Mouse (Mus musculus) c-Kit-positive CD71-negative TER-119-negative erythroid progenitor cells, embryonic 14.5 days (primary cell): ENCODE measurements around the gene Zfp459.
A peak's percentile ranks its signal among the peaks of the same experiment; 100 is the strongest.
"Not testable (repeated sequence)": the region's sequence is repeated elsewhere in the genome, so short reads cannot be mapped to it uniquely, and the experiment has no call there.

ENCODE experiments used
- DNase-seq: peaks from one replicate; pipeline ENCODE4 v3.0.0-alpha.2; 2013; ENCODE audit warnings: low read depth

The Zfp459 gene

DNA sequence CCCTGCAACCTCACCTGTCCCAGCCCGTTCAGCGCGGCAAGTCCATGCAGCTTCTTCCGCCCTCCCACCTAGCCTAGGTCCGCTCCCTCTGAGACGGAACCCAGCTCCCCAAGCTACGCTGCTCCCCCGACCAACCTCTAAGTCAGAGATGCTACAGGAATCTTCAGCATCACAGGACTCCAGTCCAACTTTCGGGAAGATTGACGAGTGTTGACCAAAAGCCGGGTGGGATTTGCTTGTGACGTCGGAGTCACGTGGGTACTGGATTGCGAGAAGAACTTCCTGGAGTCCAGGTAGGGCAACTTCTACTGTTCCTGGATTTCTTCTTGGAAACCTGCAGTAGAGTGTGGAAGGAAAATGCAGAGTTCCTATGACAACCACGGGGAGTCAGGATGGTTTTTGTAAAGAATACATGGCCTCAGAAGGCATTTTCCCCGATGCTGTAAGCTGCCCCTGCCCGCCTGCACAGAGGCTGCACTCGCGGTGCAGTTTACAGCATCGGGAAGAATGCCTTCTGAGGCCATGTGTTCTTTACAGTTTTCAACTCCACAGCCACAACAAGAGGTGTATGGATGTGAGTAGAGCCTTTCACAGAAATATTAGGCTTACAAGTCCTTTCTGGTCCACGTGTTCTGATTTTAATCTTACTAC lies at the start of gene Zfp459:
Gene Zfp459 (minus strand): TSS at position 212 of the 651 bp plus-strand sequence.
- peak; percentile 40 for DNase-seq

DNA sequence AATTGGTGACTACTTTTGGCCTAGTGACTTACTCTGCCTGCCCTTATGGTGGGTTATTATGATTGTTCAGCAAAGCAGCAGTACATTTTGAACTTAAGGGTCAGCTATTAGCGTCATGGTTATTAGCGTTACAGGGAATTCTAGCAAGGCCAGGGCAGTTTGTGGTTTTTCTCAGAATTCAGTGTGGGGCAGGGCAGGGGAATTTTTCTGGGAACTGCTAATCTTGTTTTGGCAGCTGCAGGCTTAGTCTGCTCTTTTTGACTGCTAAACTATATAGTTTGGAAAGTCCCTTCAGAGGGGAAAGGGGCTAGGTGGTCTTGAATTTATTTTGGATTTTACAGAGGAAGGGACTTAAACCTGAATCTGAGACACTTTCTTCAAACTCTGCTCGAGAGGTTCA lies 48.1 kb upstream of the Zfp459 start:
- DNase-seq: no peak

- not testable (repeated sequence) for DNase-seq
Measured at GRCm38 (mm10) chr13:67463506-67464185, 42.4 kb upstream of the Zfp459 start.

GRCm38 (mm10) chr13:67452021-67452309 lies 30.7 kb upstream of the Zfp459 start:
- DNase-seq: no peak

GRCm38 (mm10) chr13:67451172-67452020 lies 30.2 kb upstream of the Zfp459 start, which contains the start of gene Zfp874a:
Zfp874a (minus strand) TSS chr13:67451624.
- peak; percentile 79 for DNase-seq

- DNase-seq: not testable (repeated sequence)
Measured at GRCm38 (mm10) chr13:67437095-67437494, 15.9 kb upstream of the Zfp459 start.

DNA sequence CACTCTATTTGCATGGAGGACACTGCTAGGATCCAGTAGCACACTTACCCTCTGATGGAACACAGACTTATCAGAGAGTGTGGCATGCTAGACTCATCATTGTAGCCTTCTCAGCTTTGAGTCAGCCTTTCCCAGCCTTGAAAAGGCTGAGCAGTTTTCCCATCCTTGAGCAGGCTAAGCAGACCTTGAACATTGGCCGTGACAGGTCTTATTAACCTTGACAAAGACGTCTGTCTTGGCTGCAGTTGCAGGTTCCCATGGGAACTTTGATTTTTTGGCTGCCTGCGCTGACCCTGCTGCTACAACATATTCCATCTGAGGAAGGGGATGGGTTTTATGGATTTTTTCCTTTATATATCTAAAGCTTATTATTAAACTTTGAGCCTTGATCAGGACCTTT lies 6.9 kb upstream of the Zfp459 start:
- DNase-seq: no peak

GRCm38 (mm10) chr13:67425699-67426098 lies 4.5 kb upstream of the Zfp459 start:
- not testable (repeated sequence) for DNase-seq

DNA sequence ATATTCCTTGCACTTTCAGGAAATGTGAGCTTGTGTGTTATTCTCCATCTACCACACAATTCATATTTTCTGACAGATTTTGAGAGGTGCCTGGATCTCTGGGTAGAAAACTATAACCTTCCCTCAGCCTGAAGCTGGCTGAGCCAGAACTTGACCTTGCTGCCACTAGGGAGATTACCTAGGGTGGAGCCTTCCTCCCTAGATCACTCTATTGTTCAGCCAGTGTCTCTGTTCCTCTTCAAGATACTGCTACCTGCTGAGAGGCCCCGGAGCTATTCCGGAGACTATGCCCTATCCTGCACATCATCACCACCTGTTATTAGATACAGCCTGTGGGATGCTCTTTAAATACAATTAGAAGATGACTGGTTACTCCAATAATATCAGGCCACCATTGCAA lies 1.3 kb upstream of the Zfp459 start:
- not testable (repeated sequence) for DNase-seq

DNA sequence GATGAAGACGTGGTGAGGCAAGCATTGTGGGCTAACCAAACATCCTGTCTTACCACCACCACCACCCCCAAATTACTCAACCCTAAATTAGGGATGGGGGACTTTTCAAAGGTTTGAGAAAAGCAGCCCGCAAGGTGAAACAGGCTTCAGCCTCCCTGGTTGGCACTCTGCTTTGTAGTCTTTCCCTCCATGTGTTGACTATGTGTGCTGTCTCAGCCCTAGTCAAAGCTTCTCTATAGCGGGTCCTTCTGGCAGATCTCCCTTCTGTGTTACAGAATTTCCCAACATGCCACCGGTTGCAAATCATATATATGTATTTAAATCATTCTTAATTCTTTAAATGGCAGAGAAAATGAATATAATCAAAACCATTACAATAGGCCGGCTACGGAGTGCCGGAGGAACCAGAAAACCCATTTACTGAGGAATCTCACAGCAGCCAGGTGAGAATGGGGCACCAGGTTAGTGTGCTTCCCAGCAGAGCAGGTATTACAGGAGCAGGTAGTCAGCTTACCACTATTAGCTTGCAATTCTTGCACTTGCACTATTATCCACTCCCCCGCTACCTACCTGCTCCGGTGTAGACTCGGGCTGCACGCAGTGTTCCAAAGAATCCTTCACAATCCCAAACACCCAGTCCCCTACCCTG lies 536 bp downstream of the Zfp459 start:
- no peak for DNase-seq

DNA sequence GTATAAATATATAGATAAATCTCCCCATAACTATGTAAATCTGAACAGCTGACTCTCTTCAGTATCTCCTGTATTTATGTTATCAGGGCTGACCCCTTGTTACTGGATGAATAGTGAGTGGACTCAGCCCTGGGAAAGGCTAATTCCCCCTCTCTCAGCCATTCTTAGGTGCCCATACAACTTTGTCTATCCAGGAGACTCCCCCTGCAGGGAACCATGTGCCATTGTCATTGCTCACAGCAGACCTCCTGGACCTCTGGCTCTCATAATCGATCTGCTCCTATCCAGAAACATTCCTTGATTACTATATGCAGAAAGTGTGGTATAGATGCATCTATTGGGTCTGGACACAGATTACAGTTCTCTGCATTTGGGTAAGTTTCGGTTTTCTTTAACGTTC lies 4.4 kb downstream of the Zfp459 start:
- DNase-seq: no peak

GRCm38 (mm10) chr13:67415759-67416158 lies 5.5 kb downstream of the Zfp459 start:
- DNase-seq: no peak

DNA sequence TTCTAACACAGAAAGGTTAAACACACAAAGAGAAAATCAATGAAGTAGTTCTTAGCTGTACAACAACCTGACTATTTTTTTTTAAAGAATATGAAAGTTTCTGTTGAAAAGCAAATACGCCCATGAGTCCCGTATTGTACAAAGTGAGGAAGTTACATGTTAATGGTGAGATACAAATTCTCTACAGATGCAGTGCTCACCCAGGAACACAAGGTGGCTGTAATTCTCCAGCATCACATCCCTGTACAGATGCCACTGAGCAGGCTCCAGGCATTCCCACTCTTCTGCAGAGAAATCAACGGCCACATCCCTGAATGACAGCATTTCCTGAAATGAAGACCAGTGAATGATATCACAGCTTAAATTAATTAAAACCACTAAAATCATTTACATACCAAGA lies 7.6 kb downstream of the Zfp459 start:
- not testable (repeated sequence) for DNase-seq

DNA sequence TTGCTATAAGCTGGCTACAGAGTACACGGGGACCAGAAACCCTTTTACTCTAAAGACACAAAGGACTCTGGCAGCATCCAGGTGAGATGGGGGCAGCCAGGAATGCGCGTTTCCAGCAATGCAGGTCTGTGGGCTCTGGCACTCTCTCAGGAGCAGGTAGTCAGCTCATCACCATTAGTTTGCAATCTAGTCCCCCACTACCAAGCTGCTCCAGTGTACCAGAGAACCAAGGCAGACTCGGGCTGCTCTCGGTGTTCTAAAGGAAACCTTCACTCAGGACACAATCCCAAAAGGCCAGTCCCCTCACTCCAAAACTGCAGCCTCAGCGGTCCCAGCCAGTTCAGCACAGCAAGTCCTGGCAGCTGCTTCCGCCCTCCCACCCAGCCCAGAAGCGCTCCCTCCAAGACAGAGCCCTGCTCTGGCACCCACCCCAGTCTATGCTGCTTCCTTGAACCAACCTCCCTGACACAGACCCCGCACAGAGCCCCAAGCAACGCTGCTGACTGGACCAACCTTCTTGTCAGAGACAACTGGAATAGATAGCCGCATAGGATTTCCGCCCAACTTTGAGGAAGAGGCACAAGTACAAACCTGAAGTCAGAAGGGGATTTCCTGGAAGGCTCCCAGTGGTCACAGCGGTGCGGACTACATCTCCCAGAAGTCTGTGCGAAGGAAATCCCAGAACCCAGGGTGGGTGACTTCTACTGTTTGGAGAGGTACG lies 21.9 kb downstream of the Zfp459 start, which contains the start of gene Zfp429:
Gene Zfp429 (minus strand): TSS at position 637 of the 721 bp plus-strand sequence.
- peak; percentile 59 for DNase-seq

DNA sequence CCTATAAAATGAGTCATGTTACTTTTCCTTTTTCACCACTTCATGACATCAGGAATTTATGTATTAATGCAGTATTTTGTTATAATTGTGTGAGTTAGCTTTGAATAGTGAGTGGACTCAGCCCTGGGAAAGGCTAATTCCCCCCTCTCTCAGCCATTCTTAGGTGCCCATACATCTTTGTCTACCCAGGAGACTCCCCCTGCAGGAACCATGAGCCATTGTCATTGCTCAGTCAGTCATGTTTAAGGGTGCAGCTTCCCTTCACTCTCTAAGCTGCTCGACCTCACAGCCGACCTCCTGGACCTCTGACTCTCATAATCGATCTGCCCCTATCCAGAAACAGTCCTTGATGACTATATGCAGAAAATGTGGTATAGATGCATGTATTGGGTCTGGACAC lies 45.0 kb downstream of the Zfp459 start:
- not testable (repeated sequence) for DNase-seq

- DNase-seq: peak; percentile 74
Measured at GRCm38 (mm10) chr13:67375050-67375911, 45.9 kb downstream of the Zfp459 start, which contains the start of the genes Gm28041 and Zfp456. Gm28041 (minus strand) TSS chr13:67375733. Zfp456 (minus strand) TSS chr13:67375810.

GRCm38 (mm10) chr13:67360131-67360744 lies 61.0 kb downstream of the Zfp459 start, which contains the start of the genes Gm28044 and Zfp953:
Gm28044 (minus strand) TSS chr13:67360536.
Zfp953 (minus strand) TSS chr13:67360605.
- DNase-seq: peak; percentile 83
